Mouse (Mus musculus) neural tube, embryonic 11.5 days (tissue): ENCODE measurements at regions not wholly inside any gene's neighbourhood (a gene's known extent, or its start where the extent isn't known, plus 50 kb on each side); places are given as distances from the start of the nearest gene placed in this dataset.
"Not testable (repeated sequence)": the region's sequence is repeated elsewhere in the genome, so short reads cannot be mapped to it uniquely, and the experiment has no call there.

Experiments
- ATAC-seq: fragments of 200-750 bp; cut with Nextera tagmentation; 2 replicates; pipeline ENCODE4 v1.8.0; 2017; ENCODE audit warnings: moderate number of reproducible peaks, mild to moderate bottlenecking, moderate TSS enrichment, moderate library complexity; ENCODE audit not compliant: insufficient read depth, low FRiP score, low TSS enrichment
- DNase-seq: peaks from one replicate; pipeline ENCODE4 v3.0.0-alpha.2; 2015; ENCODE audit warnings: low spot score
- H3K27ac ChIP-seq: fragments of 300-500 bp; sonication (generic); 2 replicates; pipeline ENCODE4 v1.5.1; 2014; ENCODE audit warnings: low read depth, mild to moderate bottlenecking, low read length
- H3K27me3 ChIP-seq: fragments of 300-500 bp; sonication (generic); 2 replicates; pipeline ENCODE4 v1.6.1; 2014; ENCODE audit warnings: mild to moderate bottlenecking, low read length, mixed read lengths; ENCODE audit not compliant: control insufficient read depth, insufficient read depth
- H3K36me3 ChIP-seq: fragments of 300-500 bp; sonication (generic); 2 replicates; pipeline ENCODE4 v1.6.1; 2014; ENCODE audit warnings: mild to moderate bottlenecking, low read length, moderate library complexity, mixed read lengths; ENCODE audit not compliant: control insufficient read depth, insufficient read depth
- H3K4me1 ChIP-seq: fragments of 300-500 bp; sonication (generic); 2 replicates; pipeline ENCODE4 v1.6.1; 2014; ENCODE audit warnings: low read length, mixed read lengths; ENCODE audit not compliant: control insufficient read depth, insufficient read depth
- H3K4me2 ChIP-seq: fragments of 300-500 bp; sonication (generic); 2 replicates; pipeline ENCODE4 v1.6.1; 2014; ENCODE audit warnings: low read depth, mild to moderate bottlenecking, moderate library complexity
- H3K4me3 ChIP-seq: fragments of 300-500 bp; sonication (generic); 2 replicates; pipeline ENCODE4 v1.5.1; 2014; ENCODE audit warnings: low read depth, low read length
- H3K9ac ChIP-seq: fragments of 300-500 bp; sonication (generic); 2 replicates; pipeline ENCODE4 v1.6.1; 2014; ENCODE audit warnings: mild to moderate bottlenecking, low read length
- H3K9me3 ChIP-seq: fragments of 300-500 bp; sonication (generic); 2 replicates; pipeline ENCODE4 v1.6.1; 2016; ENCODE audit warnings: low read length; ENCODE audit not compliant: control insufficient read depth
- WGBS: fragments of 180-500 bp; shearing (Covaris S2); extraction: QIAGEN DNeasy Blood & Tissue Kit; methylation state at CpG from one replicate; pipeline ENCODE4 v1.1.7; 2014; 5-methylcytosine and 5-hydroxymethylcytosine counted together

GRCm38 (mm10) chr10:14311962-14312361 is 233.5 kb downstream of the Adgrg6 start:
- ATAC-seq (no peak), DNase-seq (no peak)
- no peaks in the 10 kb centered on the region for H3K4me1 ChIP-seq
- no peak overlapping the region for H3K4me2 ChIP-seq
- H3K27me3 ChIP-seq: no peaks in the 10 kb centered on the region
- no peaks in the 10 kb centered on the region for H3K9me3 ChIP-seq
- no peak overlapping the region for H3K4me3 ChIP-seq
- no peak overlapping the region for H3K27ac ChIP-seq
- H3K9ac ChIP-seq: no peak overlapping the region
- 82% methylated on average over 3 of the region's 3 CpGs for WGBS
- no peaks in the 10 kb centered on the region for H3K36me3 ChIP-seq

- DNase-seq (no peak), ATAC-seq (no peak)
- H3K4me2 ChIP-seq: no peak overlapping the region
- H3K9me3 ChIP-seq: no peaks in the 10 kb centered on the region
- H3K36me3 ChIP-seq: no peaks in the 10 kb centered on the region
- no peak overlapping the region for H3K4me3 ChIP-seq
- H3K9ac ChIP-seq: no peak overlapping the region
- 74% methylated on average over 3 of the region's 3 CpGs for WGBS
- no peaks in the 10 kb centered on the region for H3K4me1 ChIP-seq
- no peak overlapping the region for H3K27ac ChIP-seq
- no peaks in the 10 kb centered on the region for H3K27me3 ChIP-seq
These were observed 238.6 kb downstream of the Adgrg6 start for GRCm38 (mm10) chr10:14306811-14307210.

- Histone ChIP-seq H3K27ac (no peak overlapping the region), H3K27me3 (no peaks in the 10 kb centered on the region), H3K9me3 (no peaks in the 10 kb centered on the region), H3K4me2 (no peak overlapping the region), H3K4me3 (no peak overlapping the region), H3K9ac (no peak overlapping the region), H3K36me3 (no peaks in the 10 kb centered on the region), H3K4me1 (no peaks in the 10 kb centered on the region)
- ATAC-seq (no peak), DNase-seq (no peak)
These were observed 242.0 kb downstream of the Adgrg6 start for GRCm38 (mm10) chr10:14303476-14303875.

GRCm38 (mm10) chr10:14296147-14296546 is 249.3 kb downstream of the Adgrg6 start:
- H3K4me1 ChIP-seq: no peaks in the 10 kb centered on the region
- no peak for ATAC-seq
- 85% methylated on average over 4 of the region's 4 CpGs for WGBS

GRCm38 (mm10) chr10:14292701-14293100 is 252.8 kb downstream of the Adgrg6 start:
- not testable (repeated sequence) for ATAC-seq, H3K36me3 ChIP-seq

More at GRCm38 (mm10) chr10:14296147-14296546, 249.3 kb downstream of the Adgrg6 start:
- no peak overlapping the region for H3K27ac ChIP-seq
- H3K4me2 ChIP-seq: no peak overlapping the region
- no peak overlapping the region for H3K4me3 ChIP-seq
- H3K9me3 ChIP-seq: no peaks in the 10 kb centered on the region
- no peak for DNase-seq
- H3K9ac ChIP-seq: no peak overlapping the region
- H3K27me3 ChIP-seq: no peaks in the 10 kb centered on the region
- no peaks in the 10 kb centered on the region for H3K36me3 ChIP-seq

GRCm38 (mm10) chr10:14287551-14287950 is 257.9 kb downstream of the Adgrg6 start:
- H3K9me3 ChIP-seq: no peaks in the 10 kb centered on the region
- no peak overlapping the region for H3K9ac ChIP-seq
- H3K36me3 ChIP-seq: no peaks in the 10 kb centered on the region
- H3K4me1 ChIP-seq: no peaks in the 10 kb centered on the region
- H3K27ac ChIP-seq: no peak overlapping the region
- DNase-seq (no peak), ATAC-seq (no peak)
- no peak overlapping the region for H3K4me3 ChIP-seq
- H3K4me2 ChIP-seq: no peak overlapping the region
- no peaks in the 10 kb centered on the region for H3K27me3 ChIP-seq
- 89% methylated on average over 4 of the region's 4 CpGs for whole genome bisulfite sequencing

More at GRCm38 (mm10) chr10:14292701-14293100, 252.8 kb downstream of the Adgrg6 start:
- not testable (repeated sequence) for H3K4me2 ChIP-seq, DNase-seq, H3K4me1 ChIP-seq, H3K27ac ChIP-seq, H3K27me3 ChIP-seq, H3K4me3 ChIP-seq, H3K9me3 ChIP-seq, H3K9ac ChIP-seq
- WGBS: 85% methylated on average over 8 of the region's 8 CpGs

- DNase-seq: no peak
- Histone ChIP-seq H3K4me2 (no peak overlapping the region), H3K4me1 (no peaks in the 10 kb centered on the region), H3K27me3 (no peaks in the 10 kb centered on the region), H3K27ac (no peak overlapping the region), H3K9me3 (no peaks in the 10 kb centered on the region), H3K4me3 (no peak overlapping the region), H3K36me3 (no peaks in the 10 kb centered on the region), H3K9ac (no peak overlapping the region)
- no peak for ATAC-seq
- 87% methylated on average over 1 of the region's 1 CpGs for WGBS
These were observed 268.8 kb downstream of the Adgrg6 start for GRCm38 (mm10) chr10:14276631-14277030.

- ATAC-seq (no peak), DNase-seq (no peak)
- WGBS: 95% methylated on average over 1 of the region's 1 CpGs
These were observed 270.0 kb downstream of the Adgrg6 start for GRCm38 (mm10) chr10:14275477-14275876.

GRCm38 (mm10) chr10:14270008-14270407 is 275.5 kb downstream of the Adgrg6 start:
- ATAC-seq: no peak
- no peaks in the 10 kb centered on the region for H3K36me3 ChIP-seq
- 25% methylated on average over 3 of the region's 4 CpGs for WGBS
- no peak overlapping the region for H3K4me3 ChIP-seq
- no peaks in the 10 kb centered on the region for H3K27me3 ChIP-seq
- H3K9ac ChIP-seq: no peak overlapping the region
- H3K27ac ChIP-seq: no peak overlapping the region
- H3K9me3 ChIP-seq: no peaks in the 10 kb centered on the region
- H3K4me2 ChIP-seq: no peak overlapping the region
- H3K4me1 ChIP-seq: no peaks in the 10 kb centered on the region
- DNase-seq: no peak

More at GRCm38 (mm10) chr10:14275477-14275876, 270.0 kb downstream of the Adgrg6 start:
- Histone ChIP-seq H3K36me3 (no peaks in the 10 kb centered on the region), H3K4me3 (no peak overlapping the region), H3K27ac (no peak overlapping the region), H3K4me2 (no peak overlapping the region), H3K27me3 (no peaks in the 10 kb centered on the region), H3K9ac (no peak overlapping the region), H3K4me1 (no peaks in the 10 kb centered on the region), H3K9me3 (no peaks in the 10 kb centered on the region)
